Mouse (Mus musculus) bone marrow, adult 2 months (tissue): ENCODE data around the gene Socs4.

Experiments
- CTCF ChIP-seq: fragments of 200-500 bp; IDR thresholded peaks from 2 replicates; pipeline ENCODE4 v1.5.1; 2011; ENCODE audit warnings: low read length, control low read depth; ENCODE audit not compliant: control insufficient read depth, insufficient read depth
- POLR2A ChIP-seq: fragments of 200-500 bp; IDR thresholded peaks from 2 replicates; pipeline ENCODE4 v1.6.1; 2011; ENCODE audit warnings: low read depth, mild to moderate bottlenecking, control low read depth, low read length, borderline replicate concordance; ENCODE audit not compliant: control insufficient read depth

DNA sequence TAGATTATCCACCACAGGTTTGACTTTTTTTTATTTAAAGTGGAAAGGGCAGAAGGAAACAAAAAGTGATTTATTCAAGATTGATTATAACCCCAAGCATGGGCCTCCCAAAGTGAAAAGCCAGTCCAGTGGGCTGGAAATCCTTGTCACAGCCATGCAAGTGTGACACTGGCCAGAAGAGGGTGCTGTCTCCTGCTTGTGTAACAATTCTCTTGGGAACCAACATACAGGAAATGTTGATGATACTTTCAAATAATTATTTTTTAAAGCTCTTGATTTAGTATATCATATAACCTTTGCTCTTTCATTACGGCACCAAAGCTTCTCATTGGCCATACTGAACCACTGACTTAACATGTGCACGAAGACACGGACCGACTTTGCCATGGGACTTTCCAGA, 58.1 kb downstream of the Socs4 start:
- TF ChIP-seq CTCF (peak; percentile 71), POLR2A (no peak)
